ENCODE assay signal across 17 mouse cellular contexts in the genomic region with DNA sequence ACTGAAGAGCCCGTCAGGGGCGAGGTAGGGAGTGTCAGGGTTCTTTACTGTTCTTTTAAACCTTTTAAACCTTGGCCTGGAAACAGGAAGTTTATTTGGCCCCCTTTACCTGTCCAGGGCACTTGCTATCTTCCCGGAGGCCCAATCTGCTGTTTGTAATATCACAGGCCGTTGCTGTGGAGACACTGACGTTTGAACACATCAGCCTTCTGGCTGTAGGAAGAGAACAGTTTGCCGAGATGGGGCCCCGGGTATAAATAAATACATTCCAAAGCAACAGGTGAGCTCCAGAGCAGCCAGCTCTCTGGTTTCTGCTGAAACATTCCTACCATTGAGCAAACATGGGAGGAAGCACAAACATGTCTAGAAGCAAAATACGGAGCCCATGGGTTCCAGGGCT.
A peak's percentile ranks its signal among the peaks of the same experiment; 100 is the strongest.
DNase-seq lines count a peak whose midpoint lies in the region; ATAC-seq and TF ChIP-seq lines count a peak whose summit lies in the region.
"Had no signal": no experiment of that assay in that cellular context is flagged by ENCODE, and none has a peak within 500 bp of the region (broad histone marks: within the 10 kb centered on the region; RNA-seq: fewer than 3 reads in every experiment).

No protein-coding gene starts in this region.

- H3K9ac ChIP-seq in midbrain, postnatal 0 days (replicated peaks; ENCODE audit: low read length, poor library complexity, severe bottlenecking): no peak overlapping the region
- no peak overlapping the region for H3K9ac ChIP-seq in lung, postnatal 0 days (replicated peaks; ENCODE audit: low read depth)
- H3K9ac ChIP-seq: heart, embryonic 13.5 days; midbrain, embryonic 13.5 days had no signal

- ATAC-seq in midbrain, postnatal 0 days (ENCODE audit: low FRiP score): no peak
- peak; percentile 63 for ATAC-seq in lung, postnatal 0 days
- ATAC-seq in activated CD4-positive, CD25-positive, alpha-beta regulatory T cell, adult 4 months: no peak
- ATAC-seq: midbrain, embryonic 13.5 days had no signal

- peaks cover 57% of the 10 kb centered on the region for H3K4me1 ChIP-seq in midbrain, embryonic 10.5 days
- H3K4me1 ChIP-seq in midbrain, postnatal 0 days (ENCODE audit: insufficient read depth, low read length): no peaks in the 10 kb centered on the region; the same call in 1 of the 2 replicates
- H3K4me1 ChIP-seq in lung, postnatal 0 days (ENCODE audit: insufficient read depth, low read depth, low read length): no peaks in the 10 kb centered on the region; the same call in 1 of the 2 replicates

- no peak for TF ChIP-seq CTCF in midbrain, postnatal 0 days (IDR thresholded peaks at IDR 0.05)
- no peak for TF ChIP-seq CTCF in lung, postnatal 0 days (IDR thresholded peaks at IDR 0.05)

- H3K4me3 ChIP-seq in midbrain, embryonic 10.5 days: no peak overlapping the region
- no peak overlapping the region for H3K4me3 ChIP-seq in midbrain, postnatal 0 days (ENCODE audit: low read depth, low read length)
- no peak overlapping the region for H3K4me3 ChIP-seq in lung, postnatal 0 days (ENCODE audit: low read depth, low read length)
- H3K4me3 ChIP-seq: heart, embryonic 13.5 days; midbrain, embryonic 13.5 days had no signal

- peak overlapping the region; percentile 66; the same call in 1 of the 2 replicates for H3K27ac ChIP-seq in midbrain, embryonic 10.5 days (replicated peaks)
- H3K27ac ChIP-seq in midbrain, postnatal 0 days (ENCODE audit: low read depth, low read length): no peak overlapping the region
- H3K27ac ChIP-seq in lung, postnatal 0 days (ENCODE audit: low read length): peak overlapping the region; percentile 55
- H3K27ac ChIP-seq: heart, embryonic 13.5 days; macrophage; midbrain, embryonic 13.5 days had no signal

- intact Hi-C loops in heart, postnatal 14 days (cut with DNase I): loop anchor here (5.0 kb wide), 1 partner anchor 84 kb away; no protein-coding TSS in a partner anchor

- H3K36me3 ChIP-seq in midbrain, embryonic 10.5 days: no peaks in the 10 kb centered on the region
- no peaks in the 10 kb centered on the region for H3K36me3 ChIP-seq in midbrain, postnatal 0 days (ENCODE audit: insufficient read depth, low read length)
- H3K36me3 ChIP-seq in lung, postnatal 0 days (ENCODE audit: insufficient read depth, low read length): no peaks in the 10 kb centered on the region
- H3K36me3 ChIP-seq: heart, embryonic 13.5 days; midbrain, embryonic 13.5 days had no signal

- peak; percentile 83 for TF ChIP-seq EP300 in lung, postnatal 0 days (IDR thresholded peaks at IDR 0.05)

- no peaks in the 10 kb centered on the region for H3K9me3 ChIP-seq in midbrain, embryonic 10.5 days (replicated peaks)
- no peaks in the 10 kb centered on the region for H3K9me3 ChIP-seq in midbrain, postnatal 0 days (ENCODE audit: low read length)
- no peaks in the 10 kb centered on the region for H3K9me3 ChIP-seq in lung, postnatal 0 days (ENCODE audit: low read length)
- H3K9me3 ChIP-seq: heart, embryonic 13.5 days; midbrain, embryonic 13.5 days had no signal

- no peak overlapping the region for H3K4me2 ChIP-seq in midbrain, postnatal 0 days (ENCODE audit: low read depth, low read length, poor library complexity, severe bottlenecking)
- H3K4me2 ChIP-seq in lung, postnatal 0 days (replicated peaks; ENCODE audit: low read depth, low read length): no peak overlapping the region
- H3K4me2 ChIP-seq: heart, embryonic 13.5 days; midbrain, embryonic 13.5 days had no signal

- H3K27me3 ChIP-seq in midbrain, embryonic 10.5 days (ENCODE audit: low read depth, poor library complexity, severe bottlenecking): peaks cover 24% of the 10 kb centered on the region
- H3K27me3 ChIP-seq in midbrain, postnatal 0 days (ENCODE audit: insufficient read depth, low read length): no peaks in the 10 kb centered on the region
- H3K27me3 ChIP-seq in lung, postnatal 0 days (replicated peaks; ENCODE audit: insufficient read depth, low read length): no peaks in the 10 kb centered on the region

- peak; percentile 86 for DNase-seq in heart, adult 11 months
- no peak for DNase-seq in heart, postnatal 14 days
- no peak for DNase-seq in midbrain, embryonic 10.5 days (ENCODE audit: low spot score)
- no peak for DNase-seq in midbrain, postnatal 0 days (ENCODE audit: low spot score)
- DNase-seq in lung, postnatal 0 days (ENCODE audit: low spot score): peak; percentile 74
- DNase-seq in ovary, postnatal 36 days (ENCODE audit: low spot score): no peak
- DNase-seq in gastrocnemius, adult 18-20 months (ENCODE audit: low spot score): no peak
- DNase-seq: cerebellum, postnatal 14 days; gastrocnemius, postnatal 25 days; kidney, adult 11 months; kidney, postnatal 36 days; right cerebral cortex, adult 18-20 months; thymus, adult 2 months had no signal

- 85% methylated on average over 8 of the region's 8 CpGs for WGBS in midbrain, embryonic 10.5 days
- WGBS in midbrain, postnatal 0 days: 81% methylated on average over 8 of the region's 8 CpGs
- 39% methylated on average over 8 of the region's 8 CpGs for WGBS in lung, postnatal 0 days

Comparison
In these comparisons a context has a peak if more than half of its experiments do, and no peak if none do; other contexts are left out.
1. DNase-seq: peak in heart, adult 11 months (single experiment) and lung, postnatal 0 days (single experiment); none in heart, postnatal 14 days (0 of 2), midbrain, embryonic 10.5 days (single experiment), midbrain, postnatal 0 days (single experiment), ovary, postnatal 36 days (single experiment) and gastrocnemius, adult 18-20 months (single experiment).